Comparison of ENCODE assay signal across 8 mouse cellular contexts in the genomic region with DNA sequence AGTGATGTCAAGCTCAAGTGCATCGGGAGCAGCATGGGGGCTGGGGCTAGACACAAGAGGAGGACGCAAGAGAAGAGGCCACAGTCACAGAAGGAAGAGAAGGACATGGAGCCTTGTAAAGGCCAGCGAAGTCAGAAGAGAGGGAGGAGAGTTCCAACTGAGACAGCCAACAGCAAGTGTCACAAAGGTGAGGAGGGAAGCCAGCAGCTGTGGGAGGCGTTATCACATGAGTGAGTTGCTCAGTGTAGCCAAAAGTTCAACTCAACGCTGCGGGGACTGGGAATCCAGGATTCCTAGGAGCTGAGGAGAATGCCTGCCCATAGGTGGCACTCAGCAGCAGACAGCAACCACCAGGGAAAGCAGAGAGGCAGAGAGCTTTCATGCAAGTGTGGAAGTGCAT. TPM values are rescaled to one million over a fixed set of nuclear protein-coding genes. Genes with fewer than 3 reads are reported as not detected.
DNase-seq lines count a peak whose midpoint lies in the region; ATAC-seq and TF ChIP-seq lines count a peak whose summit lies in the region.

No protein-coding gene starts in this region.

- H3K27me3 ChIP-seq in hindbrain, embryonic 12.5 days: no peaks in the 10 kb centered on the region
- no peaks in the 10 kb centered on the region for H3K27me3 ChIP-seq in liver, postnatal 0 days (ENCODE audit: insufficient read depth, low read length)
- H3K27me3 ChIP-seq in thymus, adult 2 months (ENCODE audit: control insufficient read depth, insufficient read depth, low read length): no peaks in the 10 kb centered on the region

- intact Hi-C loops in gastrocnemius, adult 2 months (cut with DNase I): loop anchor here (10.0 kb wide), 1 partner anchor 135 kb away; no protein-coding TSS in a partner anchor
- intact Hi-C loops in gastrocnemius, postnatal 36 days (cut with DNase I): no loop called here

- H3K9ac ChIP-seq in hindbrain, embryonic 12.5 days: no peak overlapping the region
- no peak overlapping the region; the same call in 1 of the 2 replicates for H3K9ac ChIP-seq in liver, postnatal 0 days (replicated peaks)

- no peak overlapping the region for H3K4me2 ChIP-seq in hindbrain, embryonic 12.5 days (replicated peaks)
- no peak overlapping the region for H3K4me2 ChIP-seq in liver, postnatal 0 days (ENCODE audit: low read depth, low read length)

- no peak for TF ChIP-seq EP300 in liver, postnatal 0 days (IDR thresholded peaks at IDR 0.05; ENCODE audit: low read depth)

- no peak for TF ChIP-seq POLR2A in thymus, adult 2 months (IDR thresholded peaks at IDR 0.05; ENCODE audit: control insufficient read depth, extremely low read depth, insufficient read depth, low read length, poor library complexity)

- ATAC-seq in hindbrain, embryonic 12.5 days (ENCODE audit: low FRiP score): peak; percentile 17; the same call in 1 of the 2 replicates
- no peak for ATAC-seq in liver, postnatal 0 days
- no peak for ATAC-seq in monocyte, adult 5-6 weeks (replicated peaks; ENCODE audit: insufficient number of reproducible peaks, low FRiP score, low TSS enrichment, poor library complexity, severe bottlenecking)

- no peak overlapping the region for H3K4me3 ChIP-seq in gastrocnemius, adult 2 months
- no peak overlapping the region for H3K4me3 ChIP-seq in hindbrain, embryonic 12.5 days
- H3K4me3 ChIP-seq in liver, postnatal 0 days (ENCODE audit: low read depth, low read length): no peak overlapping the region
- H3K4me3 ChIP-seq in thymus, adult 2 months (ENCODE audit: control insufficient read depth, insufficient read depth, low read length): no peak overlapping the region

- H3K9me3 ChIP-seq in hindbrain, embryonic 12.5 days (replicated peaks): no peaks in the 10 kb centered on the region; the same call in 1 of the 2 replicates
- no peaks in the 10 kb centered on the region for H3K9me3 ChIP-seq in liver, postnatal 0 days (ENCODE audit: low read length)

- no peak for DNase-seq in gastrocnemius, adult 2 months
- DNase-seq in gastrocnemius, postnatal 36 days: no peak
- DNase-seq in embryo, embryonic 11 days: peak; percentile 46
- no peak for DNase-seq in liver, postnatal 0 days
- no peak for DNase-seq in thymus, adult 2 months
- no peak for DNase-seq in thymus, postnatal 10 days (ENCODE audit: low spot score in 2 of 2)

- H3K27ac ChIP-seq in gastrocnemius, adult 2 months: peak overlapping the region; percentile 10; the same call in 1 of the 2 replicates
- H3K27ac ChIP-seq in hindbrain, embryonic 12.5 days: 0 out of 2 replicates have a peak overlapping the region, but pooled peaks have one; percentile 18
- peak overlapping the region; percentile 44; the same call in 1 of the 2 replicates for H3K27ac ChIP-seq in liver, postnatal 0 days (ENCODE audit: low read depth)
- H3K27ac ChIP-seq in thymus, adult 2 months (ENCODE audit: control insufficient read depth, insufficient read depth, low read length): no peak overlapping the region

- 29% methylated on average over 6 of the region's 6 CpGs for WGBS in hindbrain, embryonic 12.5 days
- WGBS in liver, postnatal 0 days (ENCODE audit: insufficient replicate concordance): 59% methylated on average over 6 of the region's 6 CpGs
- WGBS in thymus, adult 2 months: 89% methylated on average over 6 of the region's 6 CpGs

- peaks cover 18% of the 10 kb centered on the region for H3K36me3 ChIP-seq in hindbrain, embryonic 12.5 days
- H3K36me3 ChIP-seq in liver, postnatal 0 days (replicated peaks; ENCODE audit: insufficient read depth, low read length): peaks cover under 1% of the 10 kb centered on the region; the same call in 1 of the 2 replicates
- no peaks in the 10 kb centered on the region for H3K36me3 ChIP-seq in thymus, adult 2 months (ENCODE audit: control insufficient read depth, insufficient read depth, low read length)

- peaks cover 34% of the 10 kb centered on the region for H3K4me1 ChIP-seq in hindbrain, embryonic 12.5 days
- H3K4me1 ChIP-seq in liver, postnatal 0 days (ENCODE audit: insufficient read depth): peaks cover 22% of the 10 kb centered on the region
- H3K4me1 ChIP-seq in thymus, adult 2 months (replicated peaks; ENCODE audit: control insufficient read depth, insufficient read depth, low read length): peaks cover 55% of the 10 kb centered on the region

- peak; percentile 50 for TF ChIP-seq CTCF in gastrocnemius, adult 2 months (IDR thresholded peaks at IDR 0.05)
- peak; percentile 40 for TF ChIP-seq CTCF in liver, postnatal 0 days (IDR thresholded peaks at IDR 0.05; ENCODE audit: low read depth)
- no peak for TF ChIP-seq CTCF in thymus, adult 2 months (IDR thresholded peaks at IDR 0.05; ENCODE audit: borderline replicate concordance, control insufficient read depth, extremely low read depth, insufficient read depth, low read length, poor library complexity)

RNA-seq across cellular contexts. Expression of gene Katnal1, which starts 19.7 kb away (rescaled TPM):
- 1 to 10 TPM; 4.2 to 5.6 TPM for total RNA-seq in gastrocnemius, adult 2 months (2021)
- total RNA-seq in gastrocnemius, postnatal 36 days (2021): 1 to 10 TPM; 4.3 to 5.0 TPM
- 30.8 and 34.4 TPM in 2 replicates for polyA plus RNA-seq in hindbrain, embryonic 12.5 days (2016; fragmentation: Nextera tagmentation; extraction: Ambion mirVana)
- 4.3 and 4.8 TPM in 2 replicates for polyA plus RNA-seq in liver, postnatal 0 days (2015; fragmentation: Nextera tagmentation; extraction: Ambion mirVana)
- 1.5 to 4.8 TPM (median 4.6 TPM) in 3 replicates for total RNA-seq in monocyte, adult 5-6 weeks (2017)
- 5.6 and 6.3 TPM in 2 replicates for polyA plus RNA-seq in thymus, adult 2 months (2012; rRNA removed)
